Mouse (Mus musculus) urinary bladder, postnatal 25 days (tissue): ENCODE results near the gene Usp43.
A peak's percentile ranks its signal among the peaks of the same experiment; 100 is the strongest.

ENCODE experiments used
- DNase-seq: peaks from one replicate; pipeline ENCODE4 v3.0.0; 2022; ENCODE audit warnings: low spot score

The Usp43 gene

DNA sequence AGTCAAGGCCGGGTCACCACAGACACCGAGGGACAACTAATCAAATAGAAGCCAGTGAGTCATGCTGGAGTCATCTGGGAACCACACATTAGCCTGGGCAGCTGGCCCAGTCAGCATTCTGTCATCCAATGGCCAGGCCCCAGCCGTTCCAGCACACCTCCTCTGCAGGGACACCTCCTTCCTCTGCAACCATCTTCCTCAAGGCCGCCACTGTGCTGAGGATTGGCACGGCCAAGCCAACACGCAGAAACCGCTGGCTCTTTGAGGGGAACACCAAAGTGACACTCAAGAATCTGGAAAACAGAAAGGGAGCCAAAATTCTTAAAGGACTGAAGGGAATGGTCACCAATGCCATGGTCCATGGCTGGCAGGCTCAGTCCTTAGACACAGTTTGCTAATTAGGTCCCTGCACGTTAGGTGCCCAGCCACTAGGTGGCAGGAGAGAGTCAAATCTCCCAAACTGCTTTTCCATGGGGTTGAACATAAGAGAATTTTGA lies 24.8 kb downstream of the Usp43 start:
- DNase-seq = peak; percentile 67

DNA sequence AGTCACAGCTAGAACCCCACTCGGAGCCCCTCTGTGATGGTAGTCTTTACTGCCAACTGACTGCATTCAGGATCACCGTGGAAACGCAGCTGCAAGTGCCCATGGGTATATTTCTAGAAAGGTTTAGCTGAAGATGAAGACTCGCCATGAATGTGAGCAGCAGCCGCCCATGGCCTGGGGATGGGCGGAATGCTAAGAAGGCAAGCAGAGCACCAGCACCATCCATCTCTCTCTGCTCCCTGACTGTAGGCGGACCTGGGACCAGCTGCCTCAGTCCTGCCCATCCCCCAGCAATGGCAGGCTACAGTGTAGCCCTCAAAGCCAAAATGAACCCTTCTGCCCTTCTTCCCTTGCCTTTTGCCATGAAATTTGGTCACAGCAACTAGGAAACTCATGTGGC lies 26.3 kb downstream of the Usp43 start:
- DNase-seq = no peak

DNA sequence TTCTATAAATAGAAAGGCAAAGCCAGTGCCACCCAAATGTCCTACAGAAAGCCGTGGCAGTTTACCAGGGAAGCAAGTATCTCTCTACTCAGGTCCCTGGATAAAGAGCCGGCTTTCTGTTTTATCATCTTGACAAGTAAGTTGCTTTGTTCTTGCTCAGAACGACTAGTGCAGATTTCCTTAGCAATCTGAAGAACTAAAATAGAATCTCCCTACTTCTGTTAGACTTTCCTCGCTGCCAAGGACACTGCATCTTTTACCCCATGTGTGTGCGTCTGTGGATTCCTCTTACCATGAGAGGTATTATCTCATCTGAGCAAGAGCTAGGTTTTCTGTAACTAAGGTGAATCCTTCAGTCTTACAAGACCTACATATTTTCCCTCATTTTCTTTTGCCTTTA lies 33.4 kb downstream of the Usp43 start:
- DNase-seq = no peak

DNA sequence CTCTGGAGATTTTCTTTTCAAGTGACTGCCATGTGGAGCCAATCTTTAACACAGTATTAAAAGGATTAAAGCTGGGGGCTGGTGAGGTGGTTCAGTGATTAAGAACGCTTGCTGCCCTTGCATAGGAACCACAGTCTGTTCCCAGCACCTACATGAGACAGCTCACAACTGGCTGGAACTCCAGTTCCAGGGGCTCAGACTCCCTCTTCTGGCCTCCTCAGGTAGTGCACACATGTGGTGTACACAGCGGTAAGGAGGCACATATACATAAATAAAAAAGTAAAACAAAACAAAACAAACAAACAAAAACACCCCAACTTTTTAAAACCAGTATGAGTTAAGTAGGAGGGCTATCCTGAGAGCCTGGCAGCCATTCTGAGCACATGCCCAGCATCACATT lies 36.0 kb downstream of the Usp43 start:
- DNase-seq = no peak

DNA sequence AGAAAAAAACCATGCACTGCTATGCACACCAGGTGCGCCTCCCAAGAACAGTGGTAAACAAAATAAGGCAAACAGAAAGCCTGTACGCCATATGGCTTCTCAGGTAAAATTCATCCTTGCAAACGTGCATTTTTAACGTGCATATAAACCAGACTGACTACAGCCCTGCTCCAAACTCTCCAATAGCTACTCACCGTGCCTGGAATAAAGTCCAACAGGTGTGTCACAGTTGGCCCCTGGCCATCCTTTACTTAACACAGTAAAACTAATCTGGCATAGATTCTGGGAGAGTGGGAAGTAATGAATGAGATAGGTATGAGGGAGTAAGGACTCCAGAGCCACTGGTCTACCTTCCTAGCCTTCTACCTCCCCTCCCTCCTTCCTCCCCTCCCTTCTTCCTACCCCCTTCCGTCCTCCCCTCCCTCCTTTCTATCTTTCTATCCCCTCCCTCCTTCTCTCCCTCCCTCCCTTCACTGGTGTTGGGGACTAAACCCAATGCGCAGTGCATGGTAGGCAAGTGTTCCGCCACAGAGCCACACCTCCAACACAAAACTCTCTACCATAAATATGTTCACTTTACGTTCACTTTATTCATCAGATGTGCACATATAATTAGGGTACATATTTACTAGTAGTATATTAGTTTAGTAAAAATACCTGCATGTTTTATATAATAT lies 56.3 kb downstream of the Usp43 start:
- no peak for DNase-seq

DNA sequence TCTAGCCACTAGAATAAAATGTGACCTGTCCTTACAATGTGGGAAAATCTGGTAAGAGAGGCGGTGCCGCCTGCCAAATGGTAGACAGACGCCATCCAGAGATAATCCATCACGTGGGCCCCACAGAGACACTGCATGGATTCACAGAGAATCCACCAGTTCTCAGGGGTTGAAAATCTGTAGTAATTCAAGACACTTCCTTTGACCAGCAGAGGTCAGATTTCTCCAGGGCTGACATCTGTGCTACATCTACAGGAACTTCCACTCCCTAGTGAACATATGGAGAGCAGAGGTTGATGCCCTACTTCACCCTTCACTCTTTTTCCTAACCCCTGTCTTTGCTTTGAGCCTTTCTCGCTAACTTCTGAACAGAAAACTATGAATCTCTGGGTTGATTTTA lies 56.9 kb downstream of the Usp43 start:
- DNase-seq = no peak

DNA sequence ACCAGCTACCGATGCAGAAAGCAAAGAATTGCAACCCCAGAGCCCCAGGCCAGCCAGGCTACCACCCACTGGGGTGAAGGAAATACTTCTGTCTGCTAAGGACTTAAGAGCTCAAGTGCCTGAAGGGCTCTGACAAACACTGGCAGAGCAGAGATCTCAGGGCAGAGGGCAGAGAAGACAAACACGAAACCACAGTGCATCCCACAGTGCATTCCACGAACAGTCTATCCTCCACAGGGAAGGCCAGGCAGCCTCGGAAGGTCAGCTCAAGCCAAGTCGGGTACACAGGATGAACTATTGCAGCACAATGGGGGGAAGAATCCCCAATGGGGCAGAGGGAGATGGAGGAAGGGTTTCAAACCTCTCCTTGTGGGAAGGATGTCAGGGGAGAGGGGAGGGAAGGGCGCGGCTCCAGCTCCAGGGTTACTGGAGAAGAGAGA lies 60.5 kb downstream of the Usp43 start:
- DNase-seq = no peak

DNA sequence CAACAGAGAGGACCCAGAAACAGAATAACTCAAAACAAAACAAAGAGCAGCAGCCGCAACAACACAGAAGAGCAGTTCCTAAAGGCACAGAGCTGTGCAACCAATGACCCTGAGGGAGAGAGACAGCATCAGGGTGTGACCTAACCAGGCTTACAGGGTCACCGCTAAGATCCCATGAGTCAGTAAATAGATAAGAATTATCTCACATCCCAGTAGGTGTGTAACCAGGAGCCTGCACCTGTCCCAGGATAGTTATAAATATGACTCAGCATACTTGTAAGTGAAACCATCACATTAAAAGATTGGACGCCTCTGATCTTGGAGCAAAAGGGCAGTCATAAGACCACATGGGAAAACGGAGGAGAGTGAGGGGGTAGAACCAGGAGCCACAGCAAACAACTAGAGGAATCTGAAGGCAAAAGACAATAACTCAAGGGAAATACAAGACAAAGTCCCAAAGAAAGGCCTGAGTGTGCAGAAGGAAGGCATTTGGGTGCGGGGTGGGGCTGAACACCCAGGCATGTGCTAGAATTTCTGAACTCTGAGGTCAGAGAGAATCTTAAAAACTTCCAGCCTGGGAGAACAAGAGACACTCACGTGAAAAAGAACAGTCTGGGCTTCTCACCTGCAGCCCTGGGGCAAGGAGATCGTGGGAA lies 61.1 kb downstream of the Usp43 start:
- DNase-seq = no peak

DNA sequence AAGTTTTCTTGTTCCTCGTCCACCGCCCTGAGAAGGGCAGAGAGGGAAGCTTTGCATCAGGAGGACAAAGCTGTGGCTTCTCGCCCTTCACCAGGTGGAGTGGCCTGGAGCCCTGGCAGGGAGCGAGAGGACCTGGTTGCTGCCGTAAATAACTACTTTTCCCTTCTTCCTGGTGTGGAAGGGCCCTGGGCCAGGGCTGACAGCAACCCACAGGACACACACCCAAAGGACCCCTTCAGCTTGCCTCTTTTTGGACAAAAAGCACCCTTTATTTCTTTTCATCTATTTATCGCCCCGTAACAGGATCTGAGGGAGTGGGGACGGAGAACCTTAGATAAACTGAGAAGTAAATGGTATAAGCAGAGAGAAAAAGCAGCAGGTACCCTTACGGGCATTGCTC lies 63.4 kb downstream of the Usp43 start:
- no peak for DNase-seq

DNA sequence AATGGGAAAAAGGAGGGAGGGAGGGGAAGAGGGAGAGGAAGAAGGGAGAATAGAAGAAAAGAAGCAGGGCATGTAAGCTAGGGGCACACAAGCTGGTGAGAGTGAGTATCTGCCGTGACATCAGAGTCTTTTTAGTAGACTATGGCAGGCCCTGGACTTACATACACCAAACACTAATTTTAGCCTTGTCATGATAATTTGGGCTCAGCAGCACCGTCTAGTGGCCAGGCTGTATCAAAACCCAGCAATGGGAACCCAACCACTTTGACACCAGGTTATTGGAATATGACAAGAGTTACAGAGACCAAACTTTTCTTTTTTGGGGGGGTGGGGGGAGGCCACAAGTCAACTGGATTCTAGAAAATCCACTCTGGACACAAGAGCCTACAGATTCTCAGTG lies 66.9 kb downstream of the Usp43 start:
- peak; percentile 25 for DNase-seq

DNA sequence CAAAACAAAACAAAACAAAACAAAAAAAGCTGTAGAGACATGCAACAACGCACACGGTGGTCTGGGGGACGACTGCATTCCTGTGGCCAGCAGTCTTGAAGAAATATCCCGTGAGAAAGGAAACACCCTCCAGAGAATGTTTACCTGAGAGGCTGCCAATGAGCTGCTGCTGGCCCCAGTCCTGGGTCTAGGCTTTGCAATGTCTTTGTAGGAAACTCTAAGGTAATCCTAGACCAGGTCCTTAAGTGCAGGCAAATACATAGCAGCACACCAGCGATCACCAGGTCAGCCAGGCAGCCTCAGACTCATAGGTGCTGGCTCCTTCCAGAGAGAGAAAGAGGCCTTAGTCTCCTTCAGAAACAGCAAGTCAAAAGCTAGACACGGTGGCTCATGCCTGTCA lies 68.0 kb downstream of the Usp43 start:
- DNase-seq = no peak

DNA sequence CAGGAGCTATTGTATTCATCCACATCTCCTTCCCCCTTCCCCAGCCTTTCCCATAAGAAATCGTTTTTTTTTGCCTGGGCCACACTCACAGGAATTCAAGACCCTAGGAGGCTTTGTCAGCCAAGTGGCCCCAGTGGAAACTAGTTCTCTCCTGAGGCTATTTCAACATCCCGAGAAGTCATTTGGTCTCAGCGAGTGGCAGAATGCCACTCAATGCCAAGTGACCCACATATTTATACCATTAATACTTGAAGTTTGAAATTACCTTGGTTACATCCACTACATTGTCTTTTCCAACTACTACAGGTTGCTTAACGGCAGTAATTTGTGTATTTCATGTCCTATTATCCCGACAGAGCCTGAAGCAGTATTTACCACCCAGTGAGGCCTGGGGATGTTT lies 70.2 kb downstream of the Usp43 start:
- DNase-seq = no peak

DNA sequence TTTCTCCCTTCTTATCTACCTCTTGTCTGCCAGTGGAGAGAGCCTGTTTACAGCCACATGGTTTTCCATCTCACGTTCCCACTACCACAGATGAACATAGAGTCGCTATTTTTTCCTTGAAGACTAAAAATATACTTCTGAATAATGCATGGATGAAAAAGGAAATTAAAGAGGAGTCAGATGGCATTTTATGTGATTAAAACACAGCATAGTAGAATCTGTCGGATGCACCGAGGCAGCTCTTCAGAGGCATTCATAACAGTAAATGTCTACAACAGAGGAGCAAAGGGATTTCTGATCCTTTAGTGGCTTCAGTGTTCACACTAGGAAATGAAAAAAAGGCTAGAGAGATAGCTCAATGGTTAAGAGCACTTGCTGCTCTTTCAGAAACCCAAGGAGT lies 76.8 kb downstream of the Usp43 start:
- DNase-seq = no peak

DNA sequence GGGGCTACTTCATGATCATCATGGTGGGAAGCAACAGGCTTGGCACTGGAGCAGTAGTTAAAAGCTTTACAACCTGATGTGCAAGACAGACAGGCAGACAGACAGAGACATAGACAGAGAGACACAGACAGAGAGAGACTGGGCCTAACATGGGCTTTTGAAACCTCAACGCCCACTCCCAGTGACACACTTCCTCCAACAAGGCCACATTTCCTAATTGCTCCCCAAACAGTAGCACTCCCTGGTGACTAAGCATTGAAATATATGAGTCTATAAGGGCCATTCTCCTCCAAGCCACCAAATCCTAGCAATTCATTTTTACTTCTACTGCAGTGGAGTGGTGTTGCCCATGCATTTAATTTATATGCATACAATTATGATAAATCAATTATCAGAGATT lies 82.1 kb downstream of the Usp43 start:
- no peak for DNase-seq

DNA sequence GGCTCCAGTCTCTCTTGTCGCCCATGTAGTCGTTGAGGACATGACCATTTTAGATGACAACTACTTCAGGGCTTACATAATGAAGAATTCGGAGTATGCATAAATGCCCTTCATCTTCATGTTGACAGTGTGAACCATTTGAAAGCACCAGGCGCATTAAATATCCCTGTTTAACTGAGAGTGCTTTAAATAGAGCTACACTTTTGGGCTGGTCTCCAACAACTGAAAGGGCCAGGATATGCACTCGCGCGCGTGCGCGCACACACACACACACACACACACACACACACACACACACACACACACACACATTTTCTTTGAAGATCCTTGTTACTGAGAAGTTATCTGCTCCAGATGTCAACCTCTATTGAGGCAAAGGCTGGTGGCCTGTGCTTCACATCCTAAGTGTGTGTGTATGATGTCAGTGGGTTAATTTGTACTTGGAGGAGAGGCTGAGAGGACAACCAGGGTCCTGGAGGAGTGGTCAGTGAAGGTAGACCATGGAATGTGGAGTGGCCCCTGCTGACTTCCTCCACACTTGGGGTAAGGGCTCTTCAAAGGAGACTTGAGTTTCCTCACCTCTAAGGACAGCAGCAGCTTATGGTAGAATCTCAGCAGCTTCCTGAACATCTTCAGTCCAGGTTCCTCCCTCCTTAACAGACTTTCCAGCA lies 86.4 kb downstream of the Usp43 start:
- no peak for DNase-seq

DNA sequence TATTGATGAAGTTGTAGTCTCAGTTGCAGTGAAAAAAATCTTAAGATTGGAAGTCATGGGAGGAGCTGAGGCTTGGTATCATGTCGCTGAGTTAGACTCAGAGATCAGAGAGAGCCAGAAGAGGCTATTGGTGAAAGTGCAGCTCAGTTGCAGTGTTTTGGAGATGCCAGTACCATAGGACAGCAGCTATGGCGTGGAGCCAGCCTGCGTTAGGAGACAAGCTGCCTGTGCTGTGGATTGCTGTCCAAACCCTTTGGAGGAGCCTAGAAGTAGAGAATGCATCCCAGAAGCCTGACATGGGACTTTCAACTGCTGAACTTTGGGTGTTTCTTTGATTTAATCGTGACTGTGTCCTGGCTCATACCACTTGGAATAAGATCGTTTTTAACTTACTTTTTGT lies 90.1 kb downstream of the Usp43 start:
- DNase-seq = no peak

DNA sequence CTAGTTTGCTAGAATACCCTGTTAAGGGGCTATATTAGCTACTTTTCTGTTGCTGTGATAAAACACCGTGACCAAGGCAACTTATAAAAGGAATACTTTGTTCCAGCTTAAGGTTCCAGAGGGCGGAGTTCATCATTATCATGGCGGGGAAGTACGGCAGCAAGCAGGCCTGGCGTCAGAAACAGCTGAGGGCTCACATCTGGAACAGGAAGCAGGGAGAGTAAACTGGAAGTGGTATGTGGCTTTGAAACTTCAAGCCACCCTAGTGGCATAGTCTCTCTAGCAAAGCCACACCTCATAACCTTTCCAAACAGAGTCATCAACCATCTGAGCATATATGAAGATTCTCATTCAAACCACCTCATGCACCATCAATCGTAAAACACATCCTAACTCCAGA lies 92.4 kb downstream of the Usp43 start:
- DNase-seq = no peak

DNA sequence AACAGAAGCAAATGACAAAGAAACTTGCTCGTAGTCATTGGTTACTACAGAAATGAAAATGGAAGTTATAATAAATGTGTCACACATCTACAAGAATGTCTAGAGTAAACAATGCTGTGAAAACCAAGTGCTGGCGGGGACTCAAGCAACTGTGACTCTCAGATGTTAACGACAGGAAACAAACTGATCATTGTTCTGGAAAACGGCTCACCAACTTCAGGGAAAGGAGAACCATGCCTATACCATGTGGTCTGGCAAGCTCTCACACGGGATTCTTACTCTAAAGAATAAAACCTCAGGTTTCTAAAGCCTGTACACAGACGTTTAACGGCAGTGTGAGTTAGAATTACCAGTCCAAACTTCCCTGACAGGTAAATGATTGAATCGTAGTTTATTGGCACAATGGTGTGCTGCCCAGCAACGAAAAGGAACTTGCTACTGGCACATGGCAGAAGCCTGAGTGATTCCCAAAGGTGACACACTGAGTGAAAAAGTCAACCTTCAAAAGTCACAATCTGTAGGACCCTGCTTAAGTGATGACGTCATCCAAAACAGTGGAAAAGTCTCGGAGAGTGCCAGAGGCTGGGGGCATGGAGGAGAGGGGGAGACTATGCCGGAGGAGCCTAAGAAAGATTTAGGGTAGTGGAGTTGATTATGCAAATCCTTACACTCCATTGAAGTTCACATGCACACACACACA lies 93.4 kb downstream of the Usp43 start:
- no peak for DNase-seq

DNA sequence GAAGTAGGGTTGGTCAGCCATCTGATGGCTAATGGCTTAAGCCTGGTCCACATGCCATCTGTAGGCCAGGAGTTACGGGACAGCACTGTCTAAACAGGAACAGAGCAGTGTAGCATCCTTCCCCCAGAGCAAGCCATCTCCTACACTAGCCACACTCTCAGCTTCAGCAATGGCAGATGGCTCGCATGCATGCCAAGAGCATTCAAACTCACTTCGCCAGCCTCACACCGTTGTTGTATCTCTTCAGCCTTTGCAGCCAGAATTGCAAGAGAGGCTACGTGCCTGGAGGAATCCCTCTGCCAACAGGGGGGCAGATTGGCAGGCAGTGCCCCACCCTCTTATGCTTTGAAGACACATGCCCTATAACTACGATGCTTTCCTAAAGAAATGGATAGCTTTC lies 100.4 kb downstream of the Usp43 start:
- DNase-seq = no peak

DNA sequence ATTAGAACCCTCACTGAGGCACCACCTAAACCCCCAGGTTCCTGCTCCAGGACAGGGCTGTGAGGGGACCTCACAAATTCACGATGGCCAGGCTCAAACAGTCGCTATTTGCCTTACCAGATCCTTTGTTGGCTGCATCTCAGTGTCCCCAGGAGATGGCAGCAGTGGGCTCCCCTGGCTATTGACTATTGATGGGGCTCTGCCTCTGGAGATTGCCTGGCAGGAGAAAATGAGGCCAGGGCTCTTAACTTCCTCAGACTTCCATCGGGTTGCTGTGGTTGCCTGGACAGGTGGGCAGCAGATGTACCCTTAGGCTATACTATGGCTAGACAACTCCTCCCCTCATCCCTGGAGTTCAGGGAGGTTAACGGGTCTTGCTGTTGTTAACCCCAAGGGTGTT lies 101.7 kb downstream of the Usp43 start:
- peak; percentile 26 for DNase-seq

DNA sequence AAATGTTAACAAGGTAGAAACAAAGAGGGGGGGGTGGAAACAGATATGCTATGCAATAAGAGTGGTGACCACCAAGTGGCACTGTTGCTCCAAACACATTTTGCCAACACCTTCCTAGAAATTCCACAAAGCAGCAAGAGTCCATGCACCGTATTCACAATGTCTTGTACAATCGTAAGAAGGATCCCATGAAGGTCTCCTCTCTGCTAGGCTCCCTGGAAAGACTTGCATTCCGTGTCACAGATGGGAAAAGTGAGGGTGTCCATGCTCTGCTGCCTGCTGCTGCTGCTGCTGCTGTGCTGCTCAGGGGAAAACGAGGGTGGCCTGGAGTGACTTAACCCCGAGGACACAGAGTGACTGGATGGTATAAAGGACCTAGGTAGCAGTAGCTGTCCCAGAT lies 102.3 kb downstream of the Usp43 start:
- peak; percentile 11 for DNase-seq

DNA sequence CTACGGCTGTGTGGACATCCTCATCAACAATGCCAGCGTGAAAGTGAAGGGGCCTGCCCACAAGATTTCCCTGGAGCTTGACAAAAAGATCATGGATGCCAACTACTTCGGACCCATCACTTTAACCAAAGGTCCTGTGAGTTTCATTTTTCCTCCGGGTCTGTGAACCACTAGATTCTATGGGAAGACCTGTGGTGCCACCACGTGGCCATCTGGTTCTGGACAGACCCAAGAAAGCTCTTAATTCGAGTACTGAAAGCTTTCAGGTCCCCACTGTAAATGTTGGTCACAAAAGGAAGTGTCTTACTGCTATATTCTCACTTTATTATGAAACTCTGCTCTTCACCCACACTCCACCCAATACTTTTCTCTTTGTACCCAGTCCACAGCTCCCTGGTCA lies 110.4 kb downstream of the Usp43 start:
- DNase-seq = no peak

DNA sequence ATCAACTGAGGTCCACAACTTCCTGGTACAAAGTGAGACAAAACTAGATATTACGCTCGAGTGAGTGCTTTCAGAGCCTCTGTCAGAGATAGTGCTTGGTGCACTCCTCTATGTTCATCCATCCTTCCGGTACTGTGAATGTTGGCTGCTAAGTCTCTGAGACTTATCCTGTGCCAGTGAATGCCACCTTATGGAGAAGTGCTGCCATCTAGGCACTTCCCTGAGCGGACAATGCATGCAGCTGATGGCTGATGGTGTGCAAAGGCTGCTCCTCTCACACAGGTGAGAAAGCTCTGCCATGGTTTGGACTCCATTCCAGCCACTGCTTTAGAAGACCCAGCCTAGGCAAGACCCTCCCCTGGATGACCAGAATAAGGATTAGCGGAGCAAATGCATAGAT lies 113.9 kb downstream of the Usp43 start:
- no peak for DNase-seq
